Mouse (Mus musculus): ENCODE data around the gene Gm10197.

DNA sequence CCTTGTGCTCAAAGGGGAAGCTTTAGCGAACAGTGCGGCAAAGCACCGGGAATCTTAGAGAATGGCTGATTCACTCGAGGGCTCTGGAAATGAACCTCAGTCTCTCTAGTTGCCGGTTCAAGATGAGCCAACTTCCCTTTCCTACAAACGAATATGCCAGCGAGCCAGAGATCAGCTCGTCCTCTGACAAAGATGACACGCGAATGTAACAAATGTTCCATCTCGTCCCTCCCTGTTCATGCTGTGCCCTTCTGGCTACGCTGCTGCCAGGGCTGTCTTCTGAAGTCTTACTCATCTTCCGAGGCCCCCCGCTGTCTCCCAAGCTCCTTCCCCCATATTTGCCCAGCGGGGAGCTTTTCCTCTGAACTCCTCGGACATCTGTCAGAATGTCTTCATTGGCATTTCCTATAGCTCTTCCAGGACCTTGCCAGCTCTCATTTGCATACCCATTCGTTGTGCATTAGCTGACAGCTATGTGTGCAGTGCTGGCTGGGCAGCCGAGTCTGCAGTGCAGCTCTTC lies 33.3 kb upstream of the Gm10197 start:
- TF ChIP-seq POLR2A (IDR thresholded peaks at IDR 0.05; ENCODE audit: insufficient read length, low read depth) (no peak), E2F4 (IDR thresholded peaks at IDR 0.05; ENCODE audit: insufficient read depth) (no peak), MAX (IDR thresholded peaks at IDR 0.05; ENCODE audit: low read depth) (no peak)
